Mouse (Mus musculus) spleen, postnatal 10 days (tissue): ENCODE data around the gene Zfp36.

Source experiments
- DNase-seq, 2 experiments: peaks; one replicate each; pipeline ENCODE4 v3.0.0; 2021 to 2022; ENCODE audit warnings: low spot score in 2 of 2

Zfp36 gene

DNA sequence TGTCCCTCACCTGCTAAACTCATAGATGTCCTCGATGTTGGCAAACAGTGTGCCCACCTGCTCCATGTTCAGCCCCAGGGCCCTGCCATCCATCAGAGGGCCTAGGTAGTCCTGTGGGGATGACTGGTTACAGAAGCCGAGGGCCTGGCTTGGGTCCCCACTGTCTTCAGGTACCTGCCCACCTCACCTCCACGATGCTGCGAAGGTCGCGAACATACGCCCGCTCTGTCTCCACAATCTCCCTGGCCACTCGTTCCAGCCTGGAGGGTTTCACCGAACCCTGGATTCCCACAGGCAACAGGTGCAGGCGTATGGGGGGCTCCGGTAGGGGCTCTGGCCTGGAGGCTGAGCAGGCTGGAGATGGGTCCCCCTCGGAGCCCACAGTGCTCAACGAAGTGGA, 10.0 kb downstream of the Zfp36 start:
- DNase-seq = no peak

GRCm38 (mm10) chr7:28368276-28368920, 11.7 kb downstream of the Zfp36 start:
- no peak for DNase-seq

- DNase-seq = no peak
Observed at GRCm38 (mm10) chr7:28367663-28368275, 12.3 kb downstream of the Zfp36 start.

DNA sequence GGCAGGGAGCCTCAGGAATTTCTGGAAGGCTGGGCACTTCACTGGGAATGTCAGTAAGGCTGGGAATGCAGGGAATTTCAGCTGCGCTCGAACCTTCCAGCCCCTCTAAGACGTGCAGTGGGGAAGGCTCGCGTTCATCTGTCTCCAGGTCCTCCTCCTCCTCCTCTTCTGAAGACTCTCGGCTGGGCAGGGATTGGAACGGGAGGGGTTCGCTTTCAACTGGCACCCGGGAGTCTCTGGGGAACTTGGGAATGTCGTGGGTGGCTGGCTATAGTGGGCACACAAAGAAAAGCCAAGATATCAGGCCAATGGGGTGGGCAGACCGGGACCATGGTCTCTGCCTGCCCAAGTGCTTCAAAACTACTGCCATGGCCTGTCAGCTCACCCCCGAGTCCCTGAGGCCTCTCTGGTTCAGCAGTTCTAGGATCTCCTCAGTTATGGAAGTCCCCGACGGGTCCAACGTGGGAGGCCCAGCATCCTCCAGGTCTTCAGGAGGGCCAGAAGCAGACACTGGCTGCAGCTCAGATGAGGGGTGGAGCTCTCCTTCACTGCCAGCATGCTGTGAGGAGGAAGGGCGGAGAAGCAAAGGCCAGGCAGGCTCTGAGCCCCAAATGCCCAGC, 17.5 kb downstream of the Zfp36 start:
- DNase-seq = no peak

DNA sequence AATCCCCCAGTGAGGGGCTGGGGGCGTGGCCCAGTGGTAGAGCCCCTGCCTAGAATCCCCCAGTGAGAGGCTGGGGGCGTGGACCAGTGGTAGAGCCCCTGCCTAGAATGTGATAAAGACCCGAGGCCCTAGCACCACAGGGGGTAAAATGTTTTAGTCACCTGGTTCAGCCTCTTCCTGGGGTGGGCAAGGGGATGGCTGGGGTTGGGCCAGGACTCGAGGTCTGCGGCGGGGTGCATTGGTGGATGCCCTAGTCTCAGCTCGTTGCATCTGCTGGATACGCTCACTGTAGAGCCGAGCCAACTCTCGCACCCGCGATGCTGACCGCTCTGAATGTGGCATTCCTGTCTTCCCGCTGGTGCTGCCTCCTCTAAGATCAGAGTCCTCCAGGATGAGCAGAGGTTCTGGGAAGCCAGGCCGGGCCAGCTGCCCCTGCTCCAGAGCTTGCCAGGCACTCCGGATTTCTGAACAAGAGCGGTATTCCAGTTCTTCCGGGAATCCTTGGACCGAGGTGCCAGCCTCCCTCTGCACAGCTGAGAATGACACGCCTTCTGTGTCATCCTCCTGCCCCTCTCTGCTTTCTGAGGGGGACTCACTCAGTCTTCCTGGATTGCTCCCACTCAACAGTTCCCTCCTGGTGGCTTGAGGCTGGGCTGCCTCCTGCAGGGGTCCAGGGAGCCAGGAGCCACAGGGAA, 18.3 kb downstream of the Zfp36 start:
- peak in 1 of 2 experiments; percentile 12 for DNase-seq

- DNase-seq = peak in 1 of 2 experiments; percentile 12
Observed at GRCm38 (mm10) chr7:28360291-28360690, 19.8 kb downstream of the Zfp36 start.

DNA sequence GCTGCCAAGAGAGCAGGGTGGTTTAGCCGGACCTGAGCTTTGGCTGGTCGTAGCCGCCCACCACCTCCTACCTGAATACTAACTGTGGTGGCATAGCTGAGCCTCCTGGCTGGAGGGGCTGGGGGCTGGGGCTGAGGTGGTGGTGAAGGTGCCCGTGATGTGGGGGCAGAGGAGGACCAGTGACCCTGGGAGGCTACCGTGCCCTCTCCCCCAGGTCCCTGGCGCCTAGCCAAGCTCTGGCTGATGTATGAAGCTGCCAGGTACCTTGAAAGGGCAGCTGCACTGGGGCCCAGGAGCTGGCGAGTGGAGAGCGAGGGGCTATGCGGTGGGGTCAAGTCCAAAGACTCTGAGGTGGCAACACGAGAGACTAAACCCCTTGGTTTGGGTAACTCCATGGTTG, 20.2 kb downstream of the Zfp36 start:
- peak in 1 of 2 experiments; percentile 21 for DNase-seq

GRCm38 (mm10) chr7:28358431-28358830, 21.6 kb downstream of the Zfp36 start:
- no peak for DNase-seq

DNA sequence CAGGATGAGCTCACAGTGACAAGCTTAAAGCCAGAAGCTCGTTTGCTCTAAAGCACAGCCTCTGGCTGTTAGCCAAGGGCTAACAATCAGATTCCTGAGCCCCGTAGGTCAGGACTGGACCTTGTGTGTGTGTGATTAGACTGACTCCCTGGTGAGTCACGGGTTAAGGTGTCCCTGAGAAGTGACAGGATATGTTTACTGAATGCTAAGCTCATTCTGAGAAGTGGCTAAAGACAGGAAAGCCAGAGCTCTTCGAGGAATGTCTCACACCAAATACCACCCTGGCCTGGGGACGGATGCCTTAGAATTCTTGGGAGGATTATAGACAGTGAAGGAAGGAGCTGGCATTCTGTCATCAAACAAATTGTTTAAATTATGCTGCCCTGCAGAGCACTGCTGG, 22.1 kb downstream of the Zfp36 start:
- no peak for DNase-seq

DNA sequence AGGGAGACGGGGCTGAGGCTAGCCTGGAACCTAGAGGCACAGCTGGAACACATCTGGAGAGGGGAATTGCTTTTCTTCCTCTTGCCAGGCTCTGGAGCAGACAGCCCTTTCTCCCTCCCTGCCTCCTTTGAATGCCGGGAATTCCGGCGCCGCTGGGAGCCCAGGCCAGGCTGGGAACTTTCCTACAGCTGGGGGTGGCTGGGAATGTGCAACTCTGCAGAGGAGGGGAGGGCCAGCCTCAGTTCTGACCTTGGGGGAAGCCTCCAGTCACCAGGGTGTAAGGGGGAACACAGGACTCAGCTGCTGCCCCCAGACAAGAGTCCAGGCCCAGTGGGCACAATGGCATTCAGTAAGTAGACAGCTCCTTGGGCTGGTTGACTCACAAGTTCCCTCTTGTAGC, 23.1 kb downstream of the Zfp36 start:
- DNase-seq = no peak

DNA sequence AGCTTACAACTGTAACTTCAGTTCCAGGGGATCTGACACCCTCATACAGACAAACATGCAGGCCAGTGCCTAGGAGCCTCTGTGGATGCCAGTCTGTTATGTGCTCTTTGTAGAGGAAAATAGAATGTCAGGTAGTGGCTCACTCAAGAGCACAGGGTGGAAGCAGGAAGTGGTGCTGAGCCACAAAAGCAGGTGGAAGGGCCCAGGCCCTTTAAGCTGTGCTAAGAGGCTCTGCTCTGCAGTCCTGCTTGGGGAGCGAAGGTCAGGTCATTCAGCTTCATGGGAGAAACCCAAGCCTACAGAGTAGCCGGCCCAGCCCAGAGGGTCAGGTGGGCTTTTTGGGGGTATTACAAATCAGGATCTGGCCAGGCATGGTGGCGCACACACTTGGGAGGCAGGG, 24.8 kb downstream of the Zfp36 start:
- peak in 1 of 2 experiments; percentile 34 for DNase-seq

GRCm38 (mm10) chr7:28354596-28354995, 25.5 kb downstream of the Zfp36 start:
- no peak for DNase-seq

DNA sequence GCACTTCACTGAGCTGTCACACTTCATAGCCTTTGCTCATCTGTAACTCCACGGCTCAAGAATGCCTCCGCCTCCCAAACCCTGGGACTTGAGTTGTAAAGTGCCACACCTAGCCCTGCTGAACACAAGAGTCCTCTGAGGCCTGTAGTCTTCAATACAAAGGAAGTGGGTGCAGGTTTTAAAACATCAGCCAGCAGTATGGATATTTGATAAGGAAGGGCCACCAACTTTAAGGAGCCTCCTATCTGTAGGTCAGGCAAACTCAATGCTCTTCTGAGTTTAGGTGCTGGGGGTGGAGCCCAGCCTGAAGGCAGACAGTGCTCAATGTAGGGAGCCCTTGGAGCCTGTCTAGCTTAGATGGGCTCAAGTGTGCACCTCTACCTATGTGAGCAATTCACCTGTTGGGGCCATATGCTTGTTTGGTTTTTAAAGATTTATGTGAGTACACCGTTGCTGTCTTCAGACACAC, 25.9 kb downstream of the Zfp36 start:
- no peak for DNase-seq

DNA sequence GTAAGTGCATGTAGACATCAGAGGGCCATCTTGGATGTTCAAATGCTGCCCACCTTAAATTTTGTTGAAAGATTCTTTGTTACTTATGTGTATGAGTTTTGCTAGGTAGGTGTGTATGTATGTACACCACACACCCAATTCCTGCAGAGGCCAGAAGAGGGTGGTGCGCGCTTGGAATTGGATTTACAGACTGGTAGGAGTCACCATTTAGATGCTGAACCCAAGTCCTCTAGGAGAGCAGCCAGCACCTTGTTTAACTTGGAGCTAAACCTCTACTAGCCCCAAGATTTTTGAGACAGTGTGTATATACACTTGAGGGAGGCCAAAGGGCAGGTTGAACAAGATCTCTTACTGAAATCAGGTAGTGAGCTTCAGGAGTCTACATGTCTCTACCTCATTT, 26.8 kb downstream of the Zfp36 start:
- DNase-seq = no peak

- DNase-seq = no peak
Observed at GRCm38 (mm10) chr7:28351676-28352191, 28.3 kb downstream of the Zfp36 start.

GRCm38 (mm10) chr7:28350155-28350883, 29.7 kb downstream of the Zfp36 start, which contains the start of gene Rps16:
Rps16 (plus strand) TSS chr7:28350652.
- DNase-seq = peak; percentile 99

- no peak for DNase-seq
Observed at GRCm38 (mm10) chr7:28348601-28349000, 31.5 kb downstream of the Zfp36 start.

GRCm38 (mm10) chr7:28347746-28348145, 32.3 kb downstream of the Zfp36 start:
- DNase-seq = no peak

DNA sequence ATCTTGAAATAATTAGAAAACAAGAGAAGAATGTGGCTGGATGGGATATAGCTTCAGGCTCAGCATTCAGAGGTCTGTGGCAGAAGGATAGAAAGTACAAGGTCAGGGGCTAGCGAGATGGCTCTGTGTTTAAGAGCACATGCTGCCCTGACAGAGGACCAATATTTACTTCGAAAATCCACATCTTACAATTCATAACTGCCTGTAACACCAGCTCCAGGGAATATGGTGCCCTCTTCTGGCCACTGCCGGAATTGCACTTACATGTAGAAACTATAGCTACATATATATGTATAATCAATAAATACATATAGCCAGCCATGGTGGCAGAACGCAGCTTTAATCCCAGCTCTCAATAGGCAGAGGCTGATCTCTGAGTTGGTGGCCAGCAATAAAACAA, 35.4 kb downstream of the Zfp36 start:
- DNase-seq = peak; percentile 73 to 85

- DNase-seq = no peak
Observed at GRCm38 (mm10) chr7:28341381-28341780, 38.7 kb downstream of the Zfp36 start.

- DNase-seq = peak; percentile 34 to 70
Observed at GRCm38 (mm10) chr7:28339213-28339917, 40.7 kb downstream of the Zfp36 start.
